Mouse (Mus musculus): ENCODE measurements at regions not wholly inside any gene's neighbourhood (a gene's known extent, or its start where the extent isn't known, plus 50 kb on each side); places are given as distances from the start of the nearest gene placed in this dataset.

- Histone ChIP-seq H3K36me3 (replicated peaks; ENCODE audit: control insufficient read depth, insufficient read depth, low read depth) (no peaks in the 10 kb centered on the region), H3K9me3 (ENCODE audit: control insufficient read depth, low read length) (no peaks in the 10 kb centered on the region), H3K4me1 (replicated peaks; ENCODE audit: control insufficient read depth in 2 of 2, insufficient read depth in 2 of 2, low read length in 1 of 2) (no peaks in the 10 kb centered on the region), H3K4me2 (ENCODE audit: low read depth) (no peak overlapping the region), H3K4me3 (ENCODE audit: insufficient read depth in 1 of 2, low read depth in 2 of 2, low read length in 2 of 2) (no peak overlapping the region), H3K27ac (no peak overlapping the region), H3K9ac (replicated peaks) (no peak overlapping the region), H3K27me3 (ENCODE audit: control insufficient read depth, insufficient read depth, low read length) (no peaks in the 10 kb centered on the region; the same call in 1 of the 2 replicates)
- DNase-seq (ENCODE audit: low read depth in 3 of 3, low spot score in 3 of 3) (no peak), ATAC-seq (ENCODE audit: insufficient read depth) (no peak)
- WGBS (ENCODE audit: insufficient replicate concordance): 55% methylated on average over 4 of the region's 4 CpGs
- TF ChIP-seq CTCF (IDR thresholded peaks at IDR 0.05; ENCODE audit: low read depth) (no peak), EP300 (IDR thresholded peaks at IDR 0.05; ENCODE audit: low read depth) (no peak)
These were observed 89.8 kb downstream of the Tmsb4x start for GRCm38 (mm10) chrX:167119288-167119687.

DNA sequence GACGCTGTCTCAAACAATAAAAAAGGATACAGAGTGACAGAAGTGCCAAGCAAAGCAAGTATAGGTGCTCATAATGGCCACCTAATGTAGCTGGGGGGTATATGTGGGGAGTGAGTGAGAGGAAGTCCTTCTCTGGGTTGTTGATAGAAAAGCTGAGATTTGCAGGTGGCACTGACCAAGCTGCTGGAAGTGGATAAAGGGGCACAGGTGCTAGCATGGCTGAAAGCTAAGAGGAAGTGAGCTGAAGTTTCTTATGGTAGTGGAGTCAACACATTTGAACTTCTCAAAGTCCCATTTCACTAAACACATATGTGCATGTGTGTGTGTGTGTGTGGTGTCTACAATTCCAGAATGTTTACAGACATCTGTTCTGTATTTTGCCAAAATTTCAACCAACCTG is 94.0 kb downstream of the Tmsb4x start:
- no peaks in the 10 kb centered on the region; the same call in 1 of the 2 replicates for H3K27me3 ChIP-seq (ENCODE audit: control insufficient read depth, insufficient read depth, low read length)
- no peaks in the 10 kb centered on the region for H3K9me3 ChIP-seq (ENCODE audit: control insufficient read depth, low read length)
- WGBS (ENCODE audit: insufficient replicate concordance): 58% methylated on average over 1 of the region's 1 CpGs
- no peak overlapping the region for H3K4me3 ChIP-seq (ENCODE audit: insufficient read depth in 1 of 2, low read depth in 2 of 2, low read length in 2 of 2)
- H3K4me1 ChIP-seq (replicated peaks; ENCODE audit: control insufficient read depth in 2 of 2, insufficient read depth in 2 of 2, low read length in 1 of 2): no peaks in the 10 kb centered on the region
- no peaks in the 10 kb centered on the region for H3K36me3 ChIP-seq (replicated peaks; ENCODE audit: control insufficient read depth, insufficient read depth, low read depth)
- H3K9ac ChIP-seq (replicated peaks): no peak overlapping the region
- no peak for ATAC-seq (ENCODE audit: insufficient read depth)
- H3K27ac ChIP-seq: no peak overlapping the region
- no peak for DNase-seq (ENCODE audit: low read depth in 3 of 3, low spot score in 3 of 3)
- TF ChIP-seq EP300 (IDR thresholded peaks at IDR 0.05; ENCODE audit: low read depth) (no peak), CTCF (IDR thresholded peaks at IDR 0.05; ENCODE audit: low read depth) (no peak)
- H3K4me2 ChIP-seq (ENCODE audit: low read depth): no peak overlapping the region

GRCm38 (mm10) chrX:167111059-167111871 is 97.8 kb downstream of the Tmsb4x start:
- no peak overlapping the region for H3K9ac ChIP-seq (replicated peaks)
- no peak overlapping the region for H3K27ac ChIP-seq
- H3K4me1 ChIP-seq (replicated peaks; ENCODE audit: control insufficient read depth in 2 of 2, insufficient read depth in 2 of 2, low read length in 1 of 2): no peaks in the 10 kb centered on the region
- no peak overlapping the region for H3K4me3 ChIP-seq (ENCODE audit: insufficient read depth in 1 of 2, low read depth in 2 of 2, low read length in 2 of 2)
- DNase-seq (ENCODE audit: low read depth in 3 of 3, low spot score in 3 of 3): no peak
- H3K27me3 ChIP-seq (ENCODE audit: control insufficient read depth, insufficient read depth, low read length): no peaks in the 10 kb centered on the region; the same call in 1 of the 2 replicates
- no peak overlapping the region for H3K4me2 ChIP-seq (ENCODE audit: low read depth)
- TF ChIP-seq CTCF (IDR thresholded peaks at IDR 0.05; ENCODE audit: low read depth) (no peak), EP300 (IDR thresholded peaks at IDR 0.05; ENCODE audit: low read depth) (no peak)
- H3K9me3 ChIP-seq (ENCODE audit: control insufficient read depth, low read length): no peaks in the 10 kb centered on the region
- no peak for ATAC-seq (ENCODE audit: insufficient read depth)
- WGBS (ENCODE audit: insufficient replicate concordance): 46% methylated on average over 7 of the region's 7 CpGs
- no peaks in the 10 kb centered on the region for H3K36me3 ChIP-seq (replicated peaks; ENCODE audit: control insufficient read depth, insufficient read depth, low read depth)

- H3K9ac ChIP-seq (replicated peaks): no peak overlapping the region
- H3K4me3 ChIP-seq (ENCODE audit: insufficient read depth in 1 of 2, low read depth in 2 of 2, low read length in 2 of 2): no peak overlapping the region
- H3K27me3 ChIP-seq (ENCODE audit: control insufficient read depth, insufficient read depth, low read length): no peaks in the 10 kb centered on the region; the same call in 1 of the 2 replicates
- peaks cover 0 to 3% of the 10 kb centered on the region in 2 experiments; a peak in 2 of 4 replicates for H3K4me1 ChIP-seq (replicated peaks; ENCODE audit: control insufficient read depth in 2 of 2, insufficient read depth in 2 of 2, low read length in 1 of 2)
- no peaks in the 10 kb centered on the region for H3K9me3 ChIP-seq (ENCODE audit: control insufficient read depth, low read length)
- ATAC-seq (ENCODE audit: insufficient read depth): no peak
- H3K27ac ChIP-seq: no peak overlapping the region
- TF ChIP-seq EP300 (IDR thresholded peaks at IDR 0.05; ENCODE audit: low read depth): no peak
- no peak for TF ChIP-seq CTCF (IDR thresholded peaks at IDR 0.05; ENCODE audit: low read depth)
- WGBS (ENCODE audit: insufficient replicate concordance): 16% methylated on average over 6 of the region's 6 CpGs
- no peaks in the 10 kb centered on the region for H3K36me3 ChIP-seq (replicated peaks; ENCODE audit: control insufficient read depth, insufficient read depth, low read depth)
- no peak overlapping the region for H3K4me2 ChIP-seq (ENCODE audit: low read depth)
- no peak for DNase-seq (ENCODE audit: low read depth in 3 of 3, low spot score in 3 of 3)
These were observed 100.8 kb downstream of the Tmsb4x start for GRCm38 (mm10) chrX:167108356-167108755.

DNA sequence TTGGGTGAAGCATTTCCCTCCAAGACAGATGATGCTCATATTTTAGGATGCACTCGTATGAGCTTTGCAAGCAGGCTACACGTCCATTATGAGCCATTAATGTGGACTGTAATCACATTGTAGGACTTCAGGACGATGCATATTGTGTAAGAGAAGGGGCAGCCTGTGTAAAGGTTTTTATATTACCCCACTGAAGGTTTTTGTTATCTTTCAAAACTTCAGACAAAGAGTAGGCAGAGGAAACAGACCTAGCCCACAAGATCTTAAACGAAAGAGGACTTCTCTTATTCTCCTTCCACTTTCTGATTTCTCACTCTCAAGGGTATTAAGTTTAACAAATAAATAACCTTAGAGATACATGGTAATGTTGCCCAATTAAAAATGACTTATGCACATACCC is 101.6 kb downstream of the Tmsb4x start:
- H3K4me1 ChIP-seq (replicated peaks; ENCODE audit: control insufficient read depth in 2 of 2, insufficient read depth in 2 of 2, low read length in 1 of 2): peaks cover 0 to 3% of the 10 kb centered on the region in 2 experiments; a peak in 2 of 4 replicates
- no peaks in the 10 kb centered on the region for H3K36me3 ChIP-seq (replicated peaks; ENCODE audit: control insufficient read depth, insufficient read depth, low read depth)
- no peaks in the 10 kb centered on the region; the same call in 1 of the 2 replicates for H3K27me3 ChIP-seq (ENCODE audit: control insufficient read depth, insufficient read depth, low read length)
- H3K9ac ChIP-seq (replicated peaks): no peak overlapping the region
- no peak overlapping the region for H3K4me3 ChIP-seq (ENCODE audit: insufficient read depth in 1 of 2, low read depth in 2 of 2, low read length in 2 of 2)
- no peak for ATAC-seq (ENCODE audit: insufficient read depth)
- H3K4me2 ChIP-seq (ENCODE audit: low read depth): no peak overlapping the region
- DNase-seq (ENCODE audit: low read depth in 3 of 3, low spot score in 3 of 3): no peak
- H3K27ac ChIP-seq: no peak overlapping the region
- TF ChIP-seq EP300 (IDR thresholded peaks at IDR 0.05; ENCODE audit: low read depth) (no peak), CTCF (IDR thresholded peaks at IDR 0.05; ENCODE audit: low read depth) (no peak)
- WGBS (ENCODE audit: insufficient replicate concordance): 37% methylated on average over 4 of the region's 4 CpGs
- no peaks in the 10 kb centered on the region for H3K9me3 ChIP-seq (ENCODE audit: control insufficient read depth, low read length)

All from liver, embryonic 14.5 days (tissue).